Mouse (Mus musculus): Measurements from ENCODE around the gene Nat8f4.

GRCm38 (mm10) chr6:85884311-85884710, 20.4 kb downstream of the Nat8f4 start:
- TF ChIP-seq USF1 (IDR thresholded peaks at IDR 0.05; ENCODE audit: low read depth): no peak
- no peak for TF ChIP-seq POLR2A (IDR thresholded peaks at IDR 0.05; ENCODE audit: insufficient read length, low read depth)
- no peak for TF ChIP-seq MAX (IDR thresholded peaks at IDR 0.05; ENCODE audit: low read depth)
- TF ChIP-seq REST (IDR thresholded peaks at IDR 0.05; ENCODE audit: insufficient read depth, insufficient read length): no peak
- TF ChIP-seq MYOD1 (IDR thresholded peaks at IDR 0.05; ENCODE audit: control insufficient read depth in 1 of 3, insufficient read length in 2 of 3, low read depth in 2 of 3): no peak
- TF ChIP-seq CEBPB (IDR thresholded peaks at IDR 0.05; ENCODE audit: insufficient read depth, poor library complexity, severe bottlenecking): no peak

Data from myocyte (in vitro differentiated cells).